Mouse (Mus musculus): ENCODE measurements around the gene Tmem94.
A peak's percentile ranks its signal among the peaks of the same experiment; 100 is the strongest.

GRCm38 (mm10) chr11:115831518-115831917 is 66.3 kb downstream of the Tmem94 start:
- TF ChIP-seq CTCF (IDR thresholded peaks at IDR 0.05; ENCODE audit: low read depth, low read length) (no peak), EP300 (IDR thresholded peaks at IDR 0.05; ENCODE audit: insufficient read depth, low read depth, low read length) (peak; percentile 78), POLR2A (IDR thresholded peaks at IDR 0.05; ENCODE audit: insufficient read depth, low read length) (no peak)

All from ES-Bruce4 (cell line).